Mouse (Mus musculus): Measurements from ENCODE around the gene Serpine3. TPM values are rescaled to one million over a fixed set of nuclear protein-coding genes. Genes with fewer than 3 reads are reported as not detected.

Serpine3 gene
- not detected for total RNA-seq (2022)

GRCm38 (mm10) chr14:62663367-62663766 lies at the start of gene Serpine3:
Serpine3 (plus strand) TSS chr14:62663667.
- no peak for DNase-seq (ENCODE audit: low spot score)

DNA sequence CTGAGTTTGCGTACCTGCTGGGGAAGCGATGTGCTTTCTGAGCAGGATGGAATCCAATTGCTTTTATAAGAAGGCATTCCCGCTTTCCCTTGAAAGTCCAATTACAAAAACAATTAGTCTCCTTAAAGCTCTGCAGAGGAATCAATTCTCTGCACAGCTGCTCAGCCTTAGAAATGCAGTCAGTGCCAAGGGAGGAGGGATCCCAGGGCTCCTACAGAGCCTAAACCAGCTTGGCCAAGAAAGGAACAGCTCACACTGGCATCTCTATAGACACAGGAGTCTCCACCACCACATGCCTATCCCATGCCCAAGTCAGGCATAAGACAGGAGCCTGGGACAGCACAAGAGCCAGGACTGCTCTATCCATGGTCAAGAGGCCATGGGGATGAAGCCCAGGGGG lies 41.1 kb upstream of the Serpine3 start:
- no peak for DNase-seq (ENCODE audit: low spot score)

- DNase-seq (ENCODE audit: low spot score) = no peak
Observed at GRCm38 (mm10) chr14:62627951-62628350, 35.5 kb upstream of the Serpine3 start.

GRCm38 (mm10) chr14:62637436-62638344 lies 25.8 kb upstream of the Serpine3 start:
- DNase-seq (ENCODE audit: low spot score) = peak; percentile 16

DNA sequence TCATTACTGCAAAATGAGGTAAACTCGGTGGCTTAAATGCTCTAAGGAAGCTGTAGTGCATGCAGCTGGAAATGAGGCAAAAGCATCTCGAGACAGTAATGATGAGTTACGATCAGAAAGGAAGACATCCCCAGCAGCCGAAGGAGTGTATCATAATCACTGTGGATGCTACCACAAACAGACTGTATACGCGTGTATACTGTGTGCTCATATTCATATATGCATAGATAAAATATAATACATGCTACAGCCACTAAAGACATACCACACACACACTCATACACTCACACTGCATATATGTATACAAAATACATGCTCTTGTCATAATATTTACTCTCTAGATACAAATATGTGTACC lies 25.1 kb upstream of the Serpine3 start:
- DNase-seq (ENCODE audit: low spot score) = no peak

- peak; percentile 33 for DNase-seq (ENCODE audit: low spot score)
Observed at GRCm38 (mm10) chr14:62639111-62639510, 24.4 kb upstream of the Serpine3 start.

- no peak for DNase-seq (ENCODE audit: low spot score)
Observed at GRCm38 (mm10) chr14:62639551-62639950, 23.9 kb upstream of the Serpine3 start.

DNA sequence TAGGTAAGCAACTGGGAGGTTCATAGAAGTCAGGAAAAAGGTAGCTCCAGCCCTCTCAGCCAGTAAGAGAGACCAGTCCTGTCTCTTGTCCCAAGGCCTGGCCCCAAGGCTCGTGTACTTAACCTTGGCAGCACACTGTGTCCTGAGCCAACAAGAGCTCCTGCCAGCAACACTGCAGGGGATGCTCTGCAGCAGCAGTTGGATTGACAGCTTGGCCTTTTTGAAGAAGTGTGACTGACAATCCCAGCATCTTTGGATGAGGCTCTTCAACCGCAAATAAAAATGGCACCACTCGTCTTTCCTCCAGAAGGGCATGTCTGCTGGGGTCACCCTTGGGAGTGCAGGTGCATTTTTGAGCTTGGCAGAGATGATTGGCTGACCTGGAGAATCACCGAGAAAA lies 23.1 kb upstream of the Serpine3 start:
- no peak for DNase-seq (ENCODE audit: low spot score)

GRCm38 (mm10) chr14:62642368-62642767 lies 21.1 kb upstream of the Serpine3 start:
- peak; percentile 21 for DNase-seq (ENCODE audit: low spot score)

DNA sequence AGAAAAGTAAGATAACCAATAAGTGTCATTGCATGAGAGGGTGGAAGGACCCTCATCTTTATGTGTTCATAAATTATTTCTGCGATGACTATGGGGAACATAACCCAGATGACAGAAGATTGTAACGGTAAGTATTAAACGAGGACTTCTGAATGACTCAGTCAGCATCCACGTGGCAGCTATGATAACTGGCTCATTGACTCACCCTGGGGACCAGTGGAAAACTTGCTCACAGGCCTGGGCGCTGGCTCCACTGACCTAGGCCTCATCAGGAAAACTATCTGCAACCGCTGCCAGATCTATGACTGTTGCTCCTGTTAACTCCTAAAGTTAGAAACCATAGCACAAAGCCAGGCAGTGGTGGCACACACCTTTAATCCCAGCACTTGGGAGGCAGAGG lies 15.1 kb upstream of the Serpine3 start:
- DNase-seq (ENCODE audit: low spot score) = no peak

DNA sequence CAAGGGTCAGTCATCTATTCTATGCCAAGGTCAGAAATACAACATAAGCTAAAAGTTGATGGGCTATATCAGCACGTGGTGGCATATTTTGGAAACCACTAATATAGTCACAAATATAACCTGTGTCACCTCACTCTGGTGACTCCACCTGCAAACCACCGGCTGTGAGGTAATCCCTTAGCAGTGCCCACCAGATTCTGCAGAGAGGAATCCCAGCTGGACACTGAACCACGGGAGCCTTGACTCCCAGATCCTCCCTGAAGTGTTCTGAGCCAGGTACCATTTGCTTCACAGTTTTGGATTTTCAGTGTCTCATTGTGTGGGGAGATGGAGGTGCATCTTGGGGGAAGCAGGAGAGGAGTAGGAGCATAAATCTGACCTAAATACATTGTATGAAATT lies 13.1 kb upstream of the Serpine3 start:
- no peak for DNase-seq (ENCODE audit: low spot score)

DNA sequence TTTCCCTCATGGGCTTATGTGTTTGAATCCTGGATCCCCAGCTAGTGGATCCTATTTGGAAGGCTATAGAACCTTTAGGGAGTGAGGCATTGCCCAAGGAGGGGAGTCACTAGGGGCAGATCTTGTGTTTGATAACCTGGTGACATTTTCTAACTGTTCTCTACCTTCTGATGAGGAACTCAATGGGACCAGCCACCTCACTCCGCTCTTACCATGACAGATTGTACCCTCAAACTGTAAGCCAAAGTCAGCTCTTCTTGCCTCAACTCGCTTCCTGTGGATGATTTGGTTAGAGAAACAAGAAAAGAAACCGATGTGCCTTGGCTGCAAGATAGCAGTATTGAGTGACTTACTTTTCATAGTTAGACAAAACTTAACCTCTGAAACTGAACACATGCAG lies 11.7 kb upstream of the Serpine3 start:
- DNase-seq (ENCODE audit: low spot score) = no peak

DNA sequence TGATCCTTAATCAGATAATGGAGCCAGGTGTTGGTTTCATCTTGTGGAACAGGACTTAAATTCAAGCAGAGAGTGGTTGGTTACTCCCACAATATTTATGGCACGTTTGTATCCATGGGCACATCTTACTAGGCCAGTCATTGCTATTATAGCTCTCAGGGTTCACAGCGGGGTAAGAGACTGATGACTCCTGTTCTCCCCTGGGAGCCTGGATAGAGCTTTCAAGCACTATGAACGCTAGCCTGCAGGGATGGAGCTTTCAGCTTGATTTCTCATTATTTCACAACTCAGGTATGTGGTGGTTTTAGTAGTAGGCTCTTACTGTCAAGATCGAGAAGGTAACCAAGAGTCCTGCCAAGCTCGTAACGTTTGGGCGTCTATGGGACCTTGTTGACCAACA lies 7.5 kb upstream of the Serpine3 start:
- no peak for DNase-seq (ENCODE audit: low spot score)

DNA sequence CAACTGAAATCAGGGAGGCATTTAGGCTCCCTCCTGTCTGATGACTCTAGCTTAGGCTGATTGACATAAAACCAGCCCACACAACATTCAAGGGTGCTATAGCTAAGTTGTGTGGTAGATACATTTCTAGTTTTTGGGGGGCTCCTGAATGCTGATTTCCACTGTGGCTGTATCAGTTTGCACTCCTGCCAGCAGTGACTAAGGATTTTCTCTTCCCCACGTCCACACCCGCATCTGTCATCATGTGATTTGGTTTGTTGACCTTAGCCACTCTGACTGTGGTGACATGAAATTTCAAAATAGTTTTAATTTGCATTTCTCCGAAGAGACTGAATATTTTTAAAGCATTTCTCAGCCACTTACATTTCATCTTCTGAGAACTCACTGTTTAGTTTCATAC lies 6.0 kb upstream of the Serpine3 start:
- DNase-seq (ENCODE audit: low spot score) = no peak

DNA sequence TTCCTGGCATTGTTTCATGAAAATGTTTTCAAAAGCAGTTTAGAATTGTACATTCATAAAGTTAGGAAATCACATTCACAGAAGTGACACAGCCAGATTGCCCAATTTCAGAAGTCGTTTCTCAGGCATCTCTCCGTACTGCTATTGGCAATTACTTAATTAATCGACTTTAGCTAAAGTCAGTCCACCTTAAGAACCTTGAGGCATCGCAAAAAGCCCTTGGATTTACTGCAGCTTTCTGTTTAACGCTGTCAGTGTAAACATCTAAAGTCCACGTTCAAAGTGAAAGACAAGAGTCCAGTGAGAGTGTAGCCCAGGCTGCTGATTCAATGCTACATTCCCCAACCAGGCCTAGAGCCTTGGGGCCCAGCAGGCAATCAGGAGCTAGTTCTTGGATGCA lies 1.1 kb upstream of the Serpine3 start:
- DNase-seq (ENCODE audit: low spot score) = no peak

DNA sequence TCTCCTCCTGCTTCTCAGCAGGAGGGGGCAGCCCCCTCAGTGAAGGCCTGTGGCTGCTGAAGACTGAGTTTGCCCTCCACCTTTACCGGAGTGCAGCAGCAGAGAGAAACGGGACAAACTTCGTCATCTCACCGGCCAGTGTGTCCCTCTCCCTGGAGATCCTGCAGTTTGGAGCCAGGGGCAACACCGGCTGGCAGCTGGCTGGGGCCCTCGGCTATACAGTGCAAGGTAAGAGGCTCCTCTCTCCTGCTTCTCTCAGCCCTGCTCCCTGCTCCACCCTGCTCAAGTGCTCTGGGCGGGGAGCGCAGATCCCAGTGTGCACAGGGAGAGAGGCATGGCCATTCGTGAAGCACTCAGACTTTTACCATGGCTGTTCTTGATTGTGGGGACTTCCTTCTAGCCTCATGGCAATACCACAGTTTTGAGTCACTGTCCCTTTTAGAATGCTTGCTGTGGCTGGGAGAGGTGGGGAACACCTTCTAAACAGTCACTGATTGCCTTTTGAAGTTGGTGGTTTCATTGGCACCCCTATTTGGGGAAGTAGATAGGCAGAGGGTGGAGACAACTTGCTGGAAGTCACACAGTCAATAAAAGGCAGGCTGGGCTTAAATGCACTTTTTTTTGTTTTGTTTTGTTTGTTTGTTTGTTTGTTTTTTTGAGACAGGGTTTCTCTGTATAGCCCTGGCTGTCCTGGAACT lies 1.7 kb downstream of the Serpine3 start:
- no peak for DNase-seq (ENCODE audit: low spot score)

- DNase-seq (ENCODE audit: low spot score) = no peak
Observed at GRCm38 (mm10) chr14:62673646-62674045, 10.2 kb downstream of the Serpine3 start.

DNA sequence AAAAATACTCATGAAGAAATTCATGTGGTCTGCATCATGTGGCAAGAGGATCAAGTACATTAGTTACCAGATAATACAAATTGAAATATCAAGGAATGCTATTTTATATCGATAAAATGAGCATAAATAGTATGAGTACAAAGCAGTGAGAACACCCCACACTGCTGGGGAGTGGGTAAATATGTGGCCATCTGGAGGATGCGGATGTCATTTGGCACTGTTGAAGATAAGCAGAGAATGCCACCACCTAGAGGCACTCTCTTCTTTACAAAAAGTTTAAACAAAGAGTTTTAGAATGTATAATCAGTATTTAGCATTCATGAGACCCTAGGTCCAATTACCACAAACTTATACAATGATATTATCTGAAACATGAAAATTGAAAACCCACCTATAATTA lies 54.7 kb downstream of the Serpine3 start:
- no peak for DNase-seq (ENCODE audit: low spot score)

- DNase-seq (ENCODE audit: low spot score) = no peak
Observed at GRCm38 (mm10) chr14:62721625-62722024, 58.2 kb downstream of the Serpine3 start.

DNA sequence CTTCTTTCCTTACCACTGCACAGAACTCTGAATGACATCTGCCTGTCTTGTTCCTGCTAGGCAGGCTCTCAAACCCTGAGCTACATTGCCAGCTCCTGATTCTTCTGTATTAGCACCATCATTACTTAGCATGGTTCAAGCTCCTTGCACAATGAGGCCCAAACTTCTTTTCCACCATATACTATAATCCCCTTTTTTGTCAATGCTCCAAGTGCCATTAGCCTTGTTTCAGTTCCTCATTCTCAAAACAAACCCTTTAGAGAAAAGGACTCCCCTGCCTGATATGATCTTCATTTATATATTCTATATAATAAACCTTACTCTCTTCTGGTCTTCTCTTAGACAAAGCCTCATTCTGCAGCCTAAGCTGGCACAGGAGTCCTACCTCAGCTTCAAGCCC lies 61.1 kb downstream of the Serpine3 start:
- no peak for DNase-seq (ENCODE audit: low spot score)

GRCm38 (mm10) chr14:62731902-62732301 lies 68.4 kb downstream of the Serpine3 start:
- DNase-seq (ENCODE audit: low spot score) = peak; percentile 11

- DNase-seq (ENCODE audit: low spot score) = no peak
Observed at GRCm38 (mm10) chr14:62733666-62734065, 70.2 kb downstream of the Serpine3 start.

GRCm38 (mm10) chr14:62735646-62736045 lies 72.2 kb downstream of the Serpine3 start:
- no peak for DNase-seq (ENCODE audit: low spot score)
